Mouse (Mus musculus): ENCODE data around the gene Rftn1. TPM values are rescaled to one million over a fixed set of nuclear protein-coding genes. Genes with fewer than 3 reads are reported as not detected.
"Not testable (repeated sequence)": the region's sequence is repeated elsewhere in the genome, so short reads cannot be mapped to it uniquely, and the experiment has no call there.

The Rftn1 gene
- polyA plus RNA-seq, 1 experiment from 2014 or later = 13.9 TPM

- H3K4me3 ChIP-seq (ENCODE audit: low read length) = no peak overlapping the region
- WGBS = 75% methylated on average over 7 of the region's 7 CpGs
- H3K4me2 ChIP-seq (replicated peaks; ENCODE audit: low read depth, low read length) = no peak overlapping the region
- no peak overlapping the region for H3K9ac ChIP-seq (replicated peaks; ENCODE audit: low read length)
- H3K27me3 ChIP-seq (ENCODE audit: insufficient read depth, low read length) = no peaks in the 10 kb centered on the region
- H3K9me3 ChIP-seq (ENCODE audit: low read length) = no peaks in the 10 kb centered on the region
- no peak overlapping the region for H3K27ac ChIP-seq (ENCODE audit: low read length)
- ATAC-seq (ENCODE audit: low FRiP score, low TSS enrichment) = no peak
- H3K36me3 ChIP-seq (ENCODE audit: insufficient read depth, low read length) = no peaks in the 10 kb centered on the region
- no peaks in the 10 kb centered on the region for H3K4me1 ChIP-seq (ENCODE audit: insufficient read depth, low read length)
Observed at GRCm38 (mm10) chr17:50227366-50227765, 36.9 kb upstream of the Rftn1 start.

DNA sequence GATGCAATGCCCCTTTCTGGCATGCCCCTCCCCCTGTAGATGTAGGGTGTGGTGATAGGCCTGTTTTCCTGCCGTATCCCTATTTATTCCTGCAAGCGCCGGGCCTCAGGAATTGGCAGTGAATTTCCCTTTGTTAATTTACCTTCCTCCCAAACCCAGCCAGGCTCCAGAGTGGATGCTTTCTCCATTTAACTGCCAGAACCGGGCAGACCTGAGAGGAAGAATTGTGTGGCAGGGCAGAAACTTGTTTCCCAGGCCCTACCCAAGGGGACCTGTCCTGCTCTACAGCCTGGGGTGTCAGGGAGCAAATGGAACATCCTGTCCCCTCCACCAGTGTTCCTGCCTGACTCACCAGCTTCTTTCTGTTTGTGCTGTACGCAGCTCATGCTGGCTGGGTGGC lies 34.2 kb upstream of the Rftn1 start:
- 0 out of 2 replicates have a peak, but pooled peaks have one; percentile 31 for ATAC-seq (ENCODE audit: low FRiP score, low TSS enrichment)
- H3K27ac ChIP-seq (ENCODE audit: low read length) = no peak overlapping the region
- H3K4me1 ChIP-seq (ENCODE audit: insufficient read depth, low read length) = no peaks in the 10 kb centered on the region
- H3K36me3 ChIP-seq (ENCODE audit: insufficient read depth, low read length) = no peaks in the 10 kb centered on the region
- no peaks in the 10 kb centered on the region for H3K9me3 ChIP-seq (ENCODE audit: low read length)
- WGBS = 60% methylated on average over 5 of the region's 5 CpGs
- no peaks in the 10 kb centered on the region for H3K27me3 ChIP-seq (ENCODE audit: insufficient read depth, low read length)
- H3K9ac ChIP-seq (replicated peaks; ENCODE audit: low read length) = no peak overlapping the region
- no peak overlapping the region for H3K4me3 ChIP-seq (ENCODE audit: low read length)
- no peak overlapping the region for H3K4me2 ChIP-seq (replicated peaks; ENCODE audit: low read depth, low read length)

DNA sequence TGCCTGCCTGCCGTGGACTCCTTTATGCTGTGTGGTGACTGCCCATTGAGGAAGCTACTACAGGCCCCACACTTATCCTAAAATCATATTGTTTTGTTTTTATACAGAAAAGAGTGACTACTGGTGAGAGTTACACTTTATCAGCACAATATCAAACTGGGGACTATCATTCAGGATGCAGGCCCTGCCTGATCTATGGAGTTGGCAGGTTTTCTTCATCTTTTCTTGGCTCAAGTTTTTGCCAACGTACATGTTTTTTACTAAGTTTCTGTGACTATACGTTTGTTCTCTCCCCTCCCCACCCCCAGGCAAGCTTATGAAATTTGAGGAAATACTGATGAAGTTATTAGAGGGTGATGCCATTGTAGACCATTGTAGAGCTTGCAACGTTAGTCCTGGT lies 27.5 kb upstream of the Rftn1 start:
- no peak overlapping the region for H3K4me3 ChIP-seq (ENCODE audit: low read length)
- no peaks in the 10 kb centered on the region for H3K4me1 ChIP-seq (ENCODE audit: insufficient read depth, low read length)
- WGBS = 84% methylated on average over 4 of the region's 4 CpGs
- H3K36me3 ChIP-seq (ENCODE audit: insufficient read depth, low read length) = no peaks in the 10 kb centered on the region
- no peak for ATAC-seq (ENCODE audit: low FRiP score, low TSS enrichment)
- H3K27me3 ChIP-seq (ENCODE audit: insufficient read depth, low read length) = no peaks in the 10 kb centered on the region
- no peaks in the 10 kb centered on the region for H3K9me3 ChIP-seq (ENCODE audit: low read length)
- no peak overlapping the region for H3K27ac ChIP-seq (ENCODE audit: low read length)
- H3K9ac ChIP-seq (replicated peaks; ENCODE audit: low read length) = no peak overlapping the region
- no peak overlapping the region for H3K4me2 ChIP-seq (replicated peaks; ENCODE audit: low read depth, low read length)

DNA sequence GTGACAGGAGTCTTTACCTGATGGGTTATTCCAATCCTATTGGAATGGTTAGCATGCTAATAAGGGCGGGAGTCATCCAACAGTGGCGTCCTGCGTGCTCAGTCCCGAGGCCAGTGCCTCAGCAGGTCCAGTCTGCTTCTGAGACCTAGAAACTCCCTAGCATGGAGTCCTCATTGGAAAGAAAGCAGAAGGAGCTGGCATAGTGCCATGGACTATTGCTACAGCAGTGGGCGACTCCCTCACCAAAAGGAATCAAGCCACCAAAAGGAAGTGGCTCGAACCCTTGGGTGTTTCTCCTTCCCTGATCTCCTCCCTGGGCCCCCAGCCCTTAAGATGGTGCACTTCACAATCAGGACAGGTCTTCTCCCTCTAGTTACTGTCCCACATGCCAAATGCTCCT lies 24.6 kb upstream of the Rftn1 start:
- no peak overlapping the region for H3K9ac ChIP-seq (replicated peaks; ENCODE audit: low read length)
- H3K27ac ChIP-seq (ENCODE audit: low read length) = no peak overlapping the region
- no peaks in the 10 kb centered on the region for H3K9me3 ChIP-seq (ENCODE audit: low read length)
- H3K27me3 ChIP-seq (ENCODE audit: insufficient read depth, low read length) = no peaks in the 10 kb centered on the region
- no peak overlapping the region for H3K4me2 ChIP-seq (replicated peaks; ENCODE audit: low read depth, low read length)
- no peaks in the 10 kb centered on the region for H3K36me3 ChIP-seq (ENCODE audit: insufficient read depth, low read length)
- 89% methylated on average over 6 of the region's 6 CpGs for WGBS
- H3K4me3 ChIP-seq (ENCODE audit: low read length) = no peak overlapping the region
- ATAC-seq (ENCODE audit: low FRiP score, low TSS enrichment) = no peak
- H3K4me1 ChIP-seq (ENCODE audit: insufficient read depth, low read length) = no peaks in the 10 kb centered on the region

GRCm38 (mm10) chr17:50213117-50213516 lies 22.6 kb upstream of the Rftn1 start:
- no peak overlapping the region for H3K9ac ChIP-seq (replicated peaks; ENCODE audit: low read length)
- H3K4me3 ChIP-seq (ENCODE audit: low read length) = no peak overlapping the region
- H3K9me3 ChIP-seq (ENCODE audit: low read length) = no peaks in the 10 kb centered on the region
- H3K27me3 ChIP-seq (ENCODE audit: insufficient read depth, low read length) = no peaks in the 10 kb centered on the region
- H3K4me1 ChIP-seq (ENCODE audit: insufficient read depth, low read length) = no peaks in the 10 kb centered on the region
- no peak for ATAC-seq (ENCODE audit: low FRiP score, low TSS enrichment)
- no peak overlapping the region for H3K27ac ChIP-seq (ENCODE audit: low read length)
- WGBS = 79% methylated on average over 4 of the region's 4 CpGs
- no peaks in the 10 kb centered on the region for H3K36me3 ChIP-seq (ENCODE audit: insufficient read depth, low read length)
- H3K4me2 ChIP-seq (replicated peaks; ENCODE audit: low read depth, low read length) = no peak overlapping the region

- no peak for ATAC-seq (ENCODE audit: low FRiP score, low TSS enrichment)
- H3K4me1 ChIP-seq (ENCODE audit: insufficient read depth, low read length) = no peaks in the 10 kb centered on the region
- no peaks in the 10 kb centered on the region for H3K36me3 ChIP-seq (ENCODE audit: insufficient read depth, low read length)
- H3K9me3 ChIP-seq (ENCODE audit: low read length) = no peaks in the 10 kb centered on the region
- H3K9ac ChIP-seq (replicated peaks; ENCODE audit: low read length) = no peak overlapping the region
- 93% methylated on average over 7 of the region's 7 CpGs for WGBS
- no peak overlapping the region for H3K4me3 ChIP-seq (ENCODE audit: low read length)
- H3K4me2 ChIP-seq (replicated peaks; ENCODE audit: low read depth, low read length) = no peak overlapping the region
- no peak overlapping the region for H3K27ac ChIP-seq (ENCODE audit: low read length)
- H3K27me3 ChIP-seq (ENCODE audit: insufficient read depth, low read length) = no peaks in the 10 kb centered on the region
Observed at GRCm38 (mm10) chr17:50211816-50212215, 21.3 kb upstream of the Rftn1 start.

DNA sequence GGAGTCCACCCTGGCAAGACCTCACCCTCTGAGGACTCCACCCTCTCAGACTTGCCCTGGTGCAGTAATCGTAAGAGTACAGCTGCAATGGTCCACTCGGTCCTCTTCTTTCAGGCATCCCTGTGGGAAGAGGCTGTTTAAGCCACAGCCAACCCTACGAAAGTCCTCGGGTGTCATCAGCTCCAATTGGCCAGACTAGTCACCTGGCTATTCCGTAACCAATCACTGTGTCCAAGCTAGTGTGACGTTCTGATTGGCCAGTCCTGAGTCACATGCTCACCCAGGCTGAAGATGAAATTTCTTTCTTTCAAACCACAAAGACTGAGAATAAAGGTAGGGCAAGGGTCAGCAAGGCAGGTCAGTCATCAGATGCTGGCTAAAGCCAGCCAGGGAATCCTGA lies 19.4 kb upstream of the Rftn1 start:
- ATAC-seq (ENCODE audit: low FRiP score, low TSS enrichment) = no peak
- Histone ChIP-seq H3K4me1 (ENCODE audit: insufficient read depth, low read length) (no peaks in the 10 kb centered on the region), H3K27ac (ENCODE audit: low read length) (no peak overlapping the region), H3K36me3 (ENCODE audit: insufficient read depth, low read length) (no peaks in the 10 kb centered on the region), H3K9ac (replicated peaks; ENCODE audit: low read length) (no peak overlapping the region), H3K9me3 (ENCODE audit: low read length) (no peaks in the 10 kb centered on the region), H3K4me2 (replicated peaks; ENCODE audit: low read depth, low read length) (no peak overlapping the region), H3K4me3 (ENCODE audit: low read length) (no peak overlapping the region), H3K27me3 (ENCODE audit: insufficient read depth, low read length) (no peaks in the 10 kb centered on the region)
- WGBS = 93% methylated on average over 6 of the region's 6 CpGs

- no peak overlapping the region for H3K4me3 ChIP-seq (ENCODE audit: low read length)
- H3K27ac ChIP-seq (ENCODE audit: low read length) = no peak overlapping the region
- ATAC-seq (ENCODE audit: low FRiP score, low TSS enrichment) = no peak
- WGBS = 88% methylated on average over 7 of the region's 7 CpGs
- H3K9me3 ChIP-seq (ENCODE audit: low read length) = no peaks in the 10 kb centered on the region
- H3K4me1 ChIP-seq (ENCODE audit: insufficient read depth, low read length) = no peaks in the 10 kb centered on the region
- no peak overlapping the region for H3K4me2 ChIP-seq (replicated peaks; ENCODE audit: low read depth, low read length)
- H3K27me3 ChIP-seq (ENCODE audit: insufficient read depth, low read length) = no peaks in the 10 kb centered on the region
- no peaks in the 10 kb centered on the region for H3K36me3 ChIP-seq (ENCODE audit: insufficient read depth, low read length)
- no peak overlapping the region for H3K9ac ChIP-seq (replicated peaks; ENCODE audit: low read length)
Observed at GRCm38 (mm10) chr17:50208137-50209045, 17.9 kb upstream of the Rftn1 start.

GRCm38 (mm10) chr17:50206262-50206661 lies 15.8 kb upstream of the Rftn1 start:
- H3K9me3 ChIP-seq (ENCODE audit: low read length); H3K4me1 ChIP-seq (ENCODE audit: insufficient read depth, low read length); H3K4me2 ChIP-seq (replicated peaks; ENCODE audit: low read depth, low read length); ATAC-seq (ENCODE audit: low FRiP score, low TSS enrichment); H3K9ac ChIP-seq (replicated peaks; ENCODE audit: low read length); H3K4me3 ChIP-seq (ENCODE audit: low read length); H3K27ac ChIP-seq (ENCODE audit: low read length); H3K27me3 ChIP-seq (ENCODE audit: insufficient read depth, low read length); H3K36me3 ChIP-seq (ENCODE audit: insufficient read depth, low read length): not testable (repeated sequence)
- WGBS = 89% methylated on average over 1 of the region's 1 CpGs

DNA sequence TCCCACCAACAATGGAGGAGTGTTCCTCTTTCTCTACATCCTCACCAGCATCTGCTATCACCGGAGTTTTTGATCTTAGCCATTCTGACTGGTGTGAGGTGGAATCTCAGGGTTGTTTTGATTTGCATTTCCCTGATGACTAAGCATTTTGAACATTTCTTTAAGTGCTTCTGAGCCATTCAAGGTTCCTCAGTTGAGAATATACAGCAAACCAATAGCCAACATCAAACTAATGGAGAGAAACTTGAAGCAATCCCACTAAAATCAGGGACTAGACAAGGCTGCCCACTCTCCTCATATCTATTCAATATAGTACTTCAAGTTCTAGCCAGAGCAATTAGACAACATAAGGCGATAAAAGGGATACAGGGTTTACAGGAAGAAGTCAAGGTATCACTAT lies 15.4 kb upstream of the Rftn1 start:
- H3K27me3 ChIP-seq (ENCODE audit: insufficient read depth, low read length); H3K9ac ChIP-seq (replicated peaks; ENCODE audit: low read length); H3K4me1 ChIP-seq (ENCODE audit: insufficient read depth, low read length); H3K36me3 ChIP-seq (ENCODE audit: insufficient read depth, low read length); H3K4me3 ChIP-seq (ENCODE audit: low read length); H3K9me3 ChIP-seq (ENCODE audit: low read length); H3K4me2 ChIP-seq (replicated peaks; ENCODE audit: low read depth, low read length); ATAC-seq (ENCODE audit: low FRiP score, low TSS enrichment); H3K27ac ChIP-seq (ENCODE audit: low read length): not testable (repeated sequence)
- WGBS = 89% methylated on average over 2 of the region's 2 CpGs

Data from kidney, embryonic 16.5 days (tissue).